Mouse (Mus musculus): ENCODE measurements at regions not wholly inside any gene's neighbourhood (a gene's known extent, or its start where the extent isn't known, plus 50 kb on each side); places are given as distances from the start of the nearest gene placed in this dataset.
A peak's percentile ranks its signal among the peaks of the same experiment; 100 is the strongest.

DNA sequence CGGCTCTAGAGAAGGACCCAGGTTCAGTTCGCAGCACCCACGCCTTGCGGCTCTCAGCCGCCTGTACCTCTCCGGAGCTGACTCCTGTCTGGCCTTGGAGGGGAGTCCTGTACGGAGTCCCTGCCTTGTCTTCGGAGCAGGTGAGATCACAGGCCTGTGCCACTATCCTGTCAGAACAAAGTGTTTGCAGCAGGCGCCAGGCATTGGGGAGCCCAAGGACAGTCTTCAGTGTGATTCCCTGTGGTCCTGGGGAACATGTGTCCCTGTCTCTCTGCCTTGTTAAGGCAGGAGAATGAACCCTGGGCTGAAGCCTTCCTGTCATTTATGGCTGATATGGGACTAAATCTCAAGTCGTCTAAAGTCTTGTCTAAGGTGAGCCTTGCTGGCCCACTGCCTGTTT is 176.5 kb downstream of the Vrk1 start:
- DNase-seq (ENCODE audit: low read depth, low spot score) = no peak

DNA sequence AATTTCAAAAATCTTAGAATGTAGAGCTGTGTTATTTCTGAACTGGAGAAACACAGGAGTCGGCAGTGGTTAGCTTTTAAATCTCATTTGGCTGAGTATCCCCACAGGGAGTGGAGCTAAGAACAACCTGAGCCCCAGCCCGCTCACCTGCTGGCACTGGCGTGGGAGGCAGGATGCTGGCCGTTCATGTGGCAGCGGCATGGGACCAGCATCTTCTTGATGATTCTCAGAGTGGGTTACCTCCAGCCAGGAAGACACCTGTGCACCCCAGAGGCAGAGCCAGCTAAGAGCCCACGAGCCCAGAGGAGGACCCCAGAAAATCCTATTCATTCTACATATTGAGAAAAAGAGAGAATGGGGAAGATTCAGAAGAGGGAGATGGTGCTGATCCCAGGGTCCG is 181.7 kb downstream of the Vrk1 start:
- DNase-seq (ENCODE audit: low read depth, low spot score) = no peak

DNA sequence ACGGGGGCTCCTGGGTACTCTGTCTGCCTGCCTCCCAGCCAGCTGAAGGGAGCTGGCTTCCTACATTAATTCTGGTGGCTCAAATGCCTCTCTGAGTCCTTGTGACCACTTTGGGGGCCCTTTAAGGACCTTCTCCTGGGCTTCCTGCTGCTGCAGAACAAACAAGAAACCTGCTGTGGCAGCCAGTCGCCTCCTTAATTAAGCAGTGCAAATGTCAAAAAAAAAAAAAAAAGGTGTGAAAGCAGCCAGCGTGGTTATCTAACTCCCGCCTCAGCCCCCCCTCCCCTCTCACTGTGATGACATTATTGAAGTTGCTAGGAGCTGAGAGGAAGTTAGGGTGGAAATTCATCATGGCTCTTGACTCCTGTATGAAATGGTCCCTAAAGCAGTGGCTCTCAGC is 189.3 kb downstream of the Vrk1 start:
- no peak for DNase-seq (ENCODE audit: low read depth, low spot score)

DNA sequence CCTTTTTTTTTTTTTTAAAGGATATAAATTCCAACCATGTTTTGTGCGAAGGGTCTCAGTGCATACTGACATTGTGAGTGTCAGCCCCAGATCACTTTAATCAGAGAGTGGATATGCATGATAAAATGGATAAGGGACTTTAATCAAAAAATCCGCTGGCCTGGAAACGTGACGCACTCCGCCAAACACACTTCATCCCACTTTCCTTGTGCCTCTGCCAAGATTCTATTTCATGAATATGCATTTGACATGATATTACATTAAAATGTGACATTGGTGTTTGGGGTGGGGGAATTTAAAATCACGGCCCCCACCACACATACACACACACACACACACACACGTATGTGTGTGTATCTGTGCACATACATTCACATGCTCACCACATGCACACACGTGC is 193.5 kb downstream of the Vrk1 start:
- DNase-seq (ENCODE audit: low read depth, low spot score) = no peak

DNA sequence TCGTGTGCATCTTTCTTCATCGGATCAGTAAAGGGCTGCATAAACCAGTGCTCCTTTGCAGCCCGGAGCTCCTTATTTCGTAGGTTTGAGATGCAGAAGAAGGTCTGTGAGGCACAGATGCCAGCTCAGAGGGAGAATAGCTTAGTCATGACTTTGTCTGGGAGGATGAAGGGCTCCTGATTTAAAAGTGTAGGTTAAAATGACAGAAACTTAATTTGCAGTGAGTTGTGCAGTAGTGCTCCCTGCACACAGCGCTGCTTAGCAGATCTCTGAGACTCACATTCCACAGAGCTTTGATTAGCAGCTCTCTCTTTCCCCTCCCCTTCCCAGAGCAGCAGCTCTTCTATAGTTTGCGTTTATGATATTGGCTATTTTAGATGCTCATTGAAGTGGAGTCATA is 200.9 kb downstream of the Vrk1 start:
- DNase-seq (ENCODE audit: low read depth, low spot score) = no peak

DNA sequence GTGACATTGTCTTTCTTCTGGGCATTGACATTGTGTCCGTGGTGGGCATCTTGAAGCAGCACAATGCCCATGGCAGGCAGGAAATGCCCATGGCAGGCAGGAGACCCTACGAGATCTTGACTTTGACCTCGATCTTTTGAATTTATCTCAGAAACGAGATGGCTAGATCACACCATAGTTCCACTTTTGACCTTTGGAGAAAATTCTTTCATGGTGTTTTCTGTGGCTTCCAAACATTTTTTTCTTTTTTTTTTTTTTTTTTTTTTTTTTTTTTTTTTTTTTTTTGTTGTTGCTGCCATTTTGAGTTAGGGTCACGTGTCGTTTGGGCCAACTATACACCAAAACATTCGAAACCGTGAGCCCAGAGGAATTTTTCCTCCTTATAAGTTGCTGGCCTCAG is 201.5 kb downstream of the Vrk1 start:
- DNase-seq (ENCODE audit: low read depth, low spot score) = no peak

DNA sequence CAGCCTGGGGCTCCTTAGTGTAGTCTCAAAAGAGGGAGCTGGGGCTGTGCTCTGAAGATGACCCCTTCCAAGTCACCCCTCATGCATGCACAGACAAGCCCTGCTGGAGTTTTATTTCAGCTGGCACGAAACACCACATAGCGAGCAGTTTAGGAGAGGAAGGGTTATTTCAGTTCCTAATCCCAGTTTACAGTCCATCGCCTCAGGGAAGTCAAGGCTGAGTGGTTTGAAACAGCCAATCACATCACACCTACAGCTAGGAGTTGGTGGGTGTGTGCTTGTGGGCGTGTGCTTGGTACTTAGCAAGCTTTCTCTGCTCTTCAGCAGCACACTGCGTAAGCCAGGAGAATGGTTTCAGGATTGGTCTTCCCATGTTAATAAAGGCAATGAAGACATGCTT is 202.4 kb downstream of the Vrk1 start:
- DNase-seq (ENCODE audit: low read depth, low spot score) = no peak

DNA sequence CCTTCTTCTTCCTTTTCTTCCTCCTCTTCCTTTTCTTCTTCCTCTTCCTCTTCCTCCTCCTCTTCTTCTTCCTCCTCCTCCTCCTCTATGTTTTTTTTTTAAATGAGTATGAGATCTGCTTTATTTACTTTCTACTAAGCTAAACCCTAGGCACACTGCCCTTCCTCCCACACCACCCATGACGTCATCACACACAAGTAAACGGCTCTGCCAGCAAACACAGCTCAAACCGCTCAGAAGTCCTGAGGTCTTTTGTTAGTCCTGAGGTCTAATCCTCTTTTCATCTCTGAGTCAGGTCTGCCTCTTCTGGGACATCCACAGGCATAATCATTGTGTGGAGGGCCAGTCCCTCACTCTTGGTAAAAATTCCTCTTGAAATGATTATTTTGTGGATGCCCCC is 210.0 kb downstream of the Vrk1 start:
- DNase-seq (ENCODE audit: low read depth, low spot score) = no peak

DNA sequence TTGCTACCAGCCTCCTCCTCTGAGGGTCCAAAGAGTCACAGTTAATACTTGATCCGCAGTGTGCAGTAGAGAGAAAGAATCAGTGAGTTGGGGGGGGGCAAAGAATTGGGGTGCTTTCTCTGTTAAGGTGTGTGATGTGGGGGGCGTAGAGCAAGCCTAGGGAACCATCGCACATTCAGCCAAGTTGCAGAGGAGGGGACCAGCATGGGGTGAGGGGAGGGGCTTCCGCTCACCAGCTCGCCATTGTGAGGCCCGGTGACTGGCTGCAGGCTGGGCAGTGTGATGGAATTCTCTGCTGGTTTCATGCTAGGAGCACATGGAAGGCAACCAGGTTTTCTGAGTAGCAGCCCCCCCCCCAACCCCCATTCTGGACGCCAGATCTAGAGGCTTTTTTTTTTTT is 216.2 kb downstream of the Vrk1 start:
- DNase-seq (ENCODE audit: low read depth, low spot score) = no peak

DNA sequence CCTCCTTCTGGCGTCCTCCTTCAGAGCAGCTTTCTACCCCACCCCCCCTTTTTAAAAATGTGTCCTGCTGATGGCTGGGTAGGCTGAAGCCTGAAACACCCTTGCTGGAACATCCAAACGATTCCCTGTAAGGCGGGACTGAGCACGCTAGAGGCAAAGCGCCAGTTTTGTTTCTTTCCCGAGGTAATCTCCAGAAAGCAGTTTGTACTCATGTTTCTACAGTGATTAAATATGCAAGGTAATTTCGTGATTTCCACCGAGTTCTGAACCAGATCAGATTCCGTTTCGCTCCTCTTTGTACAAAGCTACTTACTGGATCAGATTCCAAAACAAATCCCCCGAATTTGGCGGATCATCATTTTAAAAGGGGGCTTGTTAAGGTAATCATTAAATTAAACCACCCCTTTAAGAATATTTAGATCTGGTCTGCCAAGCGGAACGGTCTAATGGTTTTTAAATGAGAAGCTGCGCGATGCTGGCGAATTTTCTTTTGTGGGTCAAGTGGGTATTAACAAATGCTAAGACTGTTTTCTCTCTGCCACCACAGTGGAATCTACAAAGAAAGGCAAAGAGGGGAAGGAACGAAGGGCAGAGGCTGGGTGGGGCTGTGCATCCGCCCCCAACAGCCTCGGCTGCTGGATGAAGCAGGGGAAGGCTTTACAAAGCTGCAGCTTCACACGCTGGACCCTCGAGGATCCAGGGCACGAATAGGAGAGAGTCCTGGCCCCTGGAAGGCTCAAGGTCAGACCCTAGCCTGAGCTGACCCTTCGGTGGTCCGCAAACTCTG is 216.9 kb downstream of the Vrk1 start:
- DNase-seq (ENCODE audit: low read depth, low spot score) = no peak

DNA sequence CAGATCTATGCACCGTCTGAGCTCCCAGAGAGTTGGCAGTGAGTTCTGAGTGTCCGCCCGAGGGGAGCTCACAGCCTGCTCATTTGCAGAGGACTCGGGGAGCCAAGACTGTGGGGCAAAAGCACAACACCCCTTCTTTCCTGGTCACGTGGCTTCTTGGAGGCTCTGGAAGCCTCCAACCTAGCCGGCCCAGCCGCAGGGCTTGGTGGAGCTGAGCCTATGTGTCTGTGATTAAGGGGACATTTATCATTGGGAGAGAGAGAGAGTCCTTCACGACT is 217.5 kb downstream of the Vrk1 start:
- DNase-seq (ENCODE audit: low read depth, low spot score) = no peak

DNA sequence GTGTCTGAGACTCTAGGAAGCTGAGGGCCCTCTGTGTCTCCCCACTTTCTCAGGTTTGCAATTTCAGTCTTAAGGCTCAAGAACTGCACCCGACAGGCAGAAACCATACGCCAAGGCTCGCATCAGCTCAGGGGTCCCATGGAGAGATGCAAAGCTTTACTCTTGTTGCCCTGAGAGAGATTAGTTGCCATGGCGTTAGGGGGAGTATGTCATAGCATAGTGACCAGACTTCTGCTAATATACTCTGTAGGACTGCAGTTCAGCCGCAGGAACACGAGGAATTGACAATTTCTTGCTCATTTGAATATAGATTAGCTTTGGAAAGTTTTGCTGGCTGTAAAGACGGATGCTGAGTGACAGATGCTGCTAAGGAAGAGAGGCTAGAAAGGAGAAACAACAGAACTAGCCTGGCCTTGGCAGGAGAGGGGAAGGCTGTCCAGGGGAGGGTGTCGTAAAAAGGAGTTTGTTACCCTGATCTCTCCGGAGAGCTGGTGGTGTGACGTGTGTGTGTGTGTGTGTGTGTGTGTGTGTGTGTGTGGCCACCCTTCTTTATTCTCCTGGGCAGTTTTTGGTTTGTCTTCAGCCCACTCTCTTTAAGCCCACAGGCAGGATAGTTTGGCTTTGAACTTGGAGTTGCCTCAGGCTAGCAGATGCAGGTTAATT is 235.3 kb downstream of the Vrk1 start:
- no peak for DNase-seq (ENCODE audit: low read depth, low spot score)

DNA sequence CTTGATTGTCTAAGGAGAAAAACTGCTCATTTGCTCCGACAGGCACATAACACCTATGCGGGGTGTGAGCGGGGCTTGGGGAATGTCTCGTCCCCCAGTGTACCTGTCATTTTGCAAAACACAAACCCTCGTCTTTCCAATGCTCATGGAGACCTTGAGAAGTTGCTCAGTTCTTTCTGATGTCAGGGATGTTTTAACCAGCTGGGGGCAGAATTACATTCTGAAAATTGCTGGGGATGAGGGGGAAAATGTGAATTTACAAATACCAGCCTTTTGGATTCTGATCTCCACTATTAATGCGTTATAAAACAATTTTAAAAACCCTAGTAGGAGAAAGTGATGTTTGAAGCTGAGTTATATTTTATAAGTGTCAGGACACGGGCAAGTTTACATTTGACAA is 263.6 kb downstream of the Vrk1 start:
- DNase-seq (ENCODE audit: low read depth, low spot score) = no peak

DNA sequence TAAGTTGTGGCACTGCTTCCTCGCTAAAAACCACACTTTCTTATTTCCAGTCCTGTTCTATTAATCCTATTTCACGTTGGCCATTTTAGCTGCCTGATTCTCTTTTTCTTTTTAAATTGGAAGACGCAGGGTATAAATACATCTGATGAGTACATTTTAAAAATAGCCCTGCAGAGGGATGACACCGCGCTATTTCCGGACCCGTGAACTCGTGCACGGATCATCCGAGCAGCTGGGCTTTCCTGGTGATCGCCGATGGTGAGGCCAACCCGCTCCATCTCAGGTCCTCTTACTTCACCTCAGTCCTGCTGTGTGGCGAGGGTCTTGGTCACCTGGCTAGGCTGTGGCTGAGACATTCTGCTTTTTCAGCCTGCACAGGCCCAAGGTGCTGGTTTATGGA is 267.9 kb downstream of the Vrk1 start:
- DNase-seq (ENCODE audit: low read depth, low spot score) = no peak

DNA sequence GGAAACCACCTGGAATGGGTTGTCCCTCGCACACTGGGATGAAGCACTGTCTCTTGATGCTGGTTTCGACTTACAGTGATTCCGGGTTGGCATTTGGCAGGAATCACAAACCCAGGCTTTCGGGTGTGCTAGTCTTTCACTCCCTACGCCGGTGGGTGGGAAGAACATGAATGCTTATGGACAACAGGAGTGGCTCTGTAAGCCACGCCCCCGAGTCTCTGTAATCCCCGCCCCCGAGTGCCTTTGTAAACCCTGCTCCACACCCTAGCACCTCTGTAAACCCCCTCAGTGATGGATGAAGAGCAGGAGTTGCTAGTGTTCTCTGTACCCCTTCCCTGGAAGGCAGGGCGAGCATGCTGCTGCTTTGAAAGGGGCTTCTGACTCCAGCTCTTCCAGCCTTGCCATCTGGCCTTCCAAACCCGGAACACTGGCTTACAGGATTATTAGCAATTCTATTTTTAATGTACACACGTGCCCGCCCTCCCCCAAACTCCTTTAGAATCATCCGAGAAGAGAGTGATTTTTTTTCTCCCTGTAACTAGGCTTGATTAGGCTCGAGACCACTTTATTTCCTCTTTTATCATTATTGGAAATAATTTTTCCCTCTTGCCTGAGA is 272.6 kb downstream of the Vrk1 start:
- DNase-seq (ENCODE audit: low read depth, low spot score) = peak; percentile 14

DNA sequence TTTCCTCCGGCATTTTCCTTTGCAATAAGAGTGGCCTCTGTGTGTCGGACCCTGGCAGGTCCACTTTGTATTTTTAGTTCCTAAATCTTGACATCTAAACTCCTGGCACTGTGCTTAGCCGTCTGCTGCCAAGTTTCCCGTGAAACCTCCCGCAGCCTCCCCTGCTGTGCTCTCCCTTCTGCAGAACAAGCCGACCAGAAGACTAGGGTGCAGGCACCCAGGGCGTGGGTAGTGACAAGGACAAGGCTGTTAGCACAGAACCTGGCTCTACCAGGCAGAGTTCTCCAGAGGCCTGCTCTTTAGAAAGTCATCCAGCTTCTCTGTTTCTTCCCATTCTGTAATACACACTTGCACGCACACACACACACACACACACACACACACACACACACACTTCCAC is 274.8 kb downstream of the Vrk1 start:
- no peak for DNase-seq (ENCODE audit: low read depth, low spot score)

DNA sequence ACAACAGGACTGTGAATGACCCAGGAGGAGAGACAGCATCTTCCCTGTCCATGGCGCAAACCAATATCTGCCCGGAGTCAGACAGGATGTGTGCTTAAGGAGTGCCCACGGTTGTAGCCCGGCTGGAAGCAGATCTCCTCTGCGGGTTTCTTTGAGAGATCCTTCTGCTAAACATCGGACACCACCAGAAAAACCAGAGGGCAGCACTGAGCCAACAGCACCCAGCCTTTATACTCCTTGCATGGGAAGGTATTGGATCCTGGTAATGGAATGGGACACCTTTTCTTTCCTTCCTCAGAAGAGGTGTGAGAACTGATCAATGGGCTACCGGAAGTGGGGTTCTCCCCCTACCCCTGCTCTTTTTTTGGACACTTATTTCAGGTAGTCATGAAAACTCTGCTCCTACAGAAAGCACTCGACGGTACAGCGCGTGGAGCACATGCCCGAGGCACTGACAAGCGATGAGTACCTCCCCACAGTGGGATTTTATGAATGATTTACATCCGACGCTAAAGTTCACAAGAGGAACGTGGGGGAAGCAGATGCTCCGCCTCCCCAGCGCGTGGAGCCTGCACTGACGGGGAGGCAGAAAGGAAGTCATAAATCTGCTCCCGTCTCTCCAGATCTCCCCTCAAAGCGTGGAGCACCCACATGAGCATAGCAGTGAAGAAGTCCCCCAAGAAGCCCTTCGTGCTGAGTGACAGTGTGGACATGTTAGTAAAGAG is 278.9 kb downstream of the Vrk1 start:
- DNase-seq (ENCODE audit: low read depth, low spot score) = no peak

DNA sequence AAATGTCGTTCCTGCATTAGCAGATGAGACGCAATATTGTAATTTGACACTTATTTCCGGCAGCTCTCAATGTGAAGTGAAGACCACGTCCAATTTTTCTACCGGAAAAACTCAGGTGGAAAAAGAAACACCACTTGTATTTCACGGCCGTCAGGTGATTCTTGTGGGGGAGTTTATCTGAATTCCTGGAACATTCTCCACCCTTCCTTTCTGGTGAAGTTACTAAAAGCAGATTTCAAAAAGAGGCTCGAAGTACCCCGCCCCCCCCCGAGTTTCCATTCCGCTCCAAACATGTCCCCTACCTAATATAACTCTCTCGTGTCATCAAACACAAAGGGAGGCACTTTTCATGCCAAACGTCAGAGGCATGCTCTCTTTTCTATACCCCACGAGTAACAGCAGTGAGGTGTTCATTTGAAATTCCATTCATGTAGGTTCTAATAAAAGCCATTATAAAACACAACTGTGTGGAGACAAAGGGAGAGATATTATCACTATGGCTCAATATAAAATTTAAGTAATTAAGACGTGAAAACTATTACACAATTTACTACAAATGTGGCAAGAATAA is 281.5 kb downstream of the Vrk1 start:
- no peak for DNase-seq (ENCODE audit: low read depth, low spot score)

DNA sequence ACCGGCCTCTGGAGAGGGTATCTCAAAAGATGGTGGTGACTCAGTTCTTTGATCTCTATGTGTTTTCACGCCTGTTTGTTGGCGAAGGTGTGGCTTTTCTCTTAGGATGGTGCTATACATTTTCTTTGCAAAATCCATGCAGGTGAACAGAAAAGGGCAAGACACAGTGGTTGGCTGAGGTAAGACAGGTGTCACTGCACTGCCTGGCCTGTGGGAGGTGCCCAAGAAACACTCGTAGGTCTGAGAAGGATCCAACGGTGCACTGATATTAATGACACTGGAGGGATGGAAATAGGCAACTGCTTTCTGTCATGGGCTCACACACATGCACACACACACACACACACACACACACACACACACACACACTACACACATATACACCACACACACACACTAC is 283.1 kb downstream of the Vrk1 start:
- no peak for DNase-seq (ENCODE audit: low read depth, low spot score)

DNA sequence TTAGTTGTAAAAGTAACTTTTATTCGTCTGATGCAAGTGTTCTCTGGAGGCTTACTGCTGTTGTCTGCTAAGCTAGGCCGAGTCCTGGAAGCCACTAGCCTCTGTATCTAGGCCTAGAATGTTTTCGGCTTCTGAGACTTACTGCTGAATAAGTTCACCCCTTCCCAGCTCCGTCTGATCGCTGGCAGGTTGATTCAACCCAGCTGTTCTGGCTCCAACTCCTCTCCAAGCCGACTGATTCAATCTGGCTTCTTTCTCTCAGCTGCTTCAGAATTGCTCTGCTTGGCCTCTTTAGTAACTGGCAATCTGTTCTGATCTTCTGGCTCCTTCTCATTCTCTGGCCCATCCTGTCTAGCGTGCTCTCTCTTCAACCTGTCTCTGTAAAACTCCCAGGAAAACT is 285.6 kb downstream of the Vrk1 start:
- no peak for DNase-seq (ENCODE audit: low read depth, low spot score)

DNA sequence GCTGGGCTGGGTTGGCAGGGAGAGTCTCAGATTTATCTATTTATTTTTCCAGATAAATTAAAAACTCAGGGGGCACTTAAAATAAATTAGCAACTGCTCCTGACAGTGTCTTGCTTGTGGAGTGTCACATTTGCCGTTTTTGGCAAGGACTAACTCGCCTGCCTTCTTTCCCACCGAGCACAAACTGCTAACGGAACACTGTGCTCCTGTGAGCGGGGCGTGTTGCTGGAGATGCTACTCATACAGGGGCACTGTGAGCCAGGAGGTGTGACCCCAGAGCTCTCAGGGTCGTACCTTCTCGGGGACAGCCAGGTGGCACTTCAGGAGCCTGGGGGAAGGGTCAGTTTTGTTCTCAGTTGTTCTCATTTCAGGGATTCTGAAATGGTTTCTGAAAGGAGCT is 292.6 kb downstream of the Vrk1 start:
- DNase-seq (ENCODE audit: low read depth, low spot score) = no peak

DNA sequence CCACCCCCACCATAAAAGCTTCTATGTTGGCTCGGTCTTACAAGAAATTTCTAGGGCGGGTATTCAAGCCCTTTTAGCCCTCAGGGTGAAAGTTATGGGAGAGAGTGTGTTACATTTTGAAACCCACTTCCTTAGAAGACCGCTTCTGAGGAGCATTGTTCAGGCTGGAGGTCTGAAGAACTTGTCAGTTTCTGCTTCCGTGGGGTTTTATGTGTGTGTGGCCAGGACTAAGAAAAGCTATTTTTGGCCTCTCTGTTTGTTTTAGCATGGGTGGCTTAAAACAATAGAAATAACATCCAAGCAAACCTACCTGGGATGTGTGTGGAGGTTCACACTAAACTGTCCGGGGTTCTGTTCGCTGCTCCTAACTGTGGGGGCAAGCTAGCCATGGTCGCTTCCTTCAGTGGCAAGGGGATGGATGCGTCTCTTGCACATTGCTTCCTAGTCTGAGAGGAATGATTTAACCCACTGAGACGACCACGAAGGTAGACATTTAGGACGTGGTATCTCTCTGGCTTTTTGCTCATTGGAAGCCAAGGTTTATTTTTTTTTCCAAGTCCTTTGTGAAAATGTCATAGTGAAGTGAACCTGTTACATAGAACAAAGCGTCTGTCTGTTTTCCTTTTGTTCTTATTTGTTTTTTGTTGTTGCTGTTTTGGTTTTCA is 298.4 kb downstream of the Vrk1 start:
- DNase-seq (ENCODE audit: low read depth, low spot score) = no peak
